Mouse (Mus musculus) layer of hippocampus, adult 2 months (tissue): Measurements from ENCODE around the gene Olfr980. TPM values are rescaled to one million over a fixed set of nuclear protein-coding genes. Genes with fewer than 3 reads are reported as not detected.
"Not testable (repeated sequence)": the region's sequence is repeated elsewhere in the genome, so short reads cannot be mapped to it uniquely, and the experiment has no call there.

Experiments
- DNase-seq, 2 experiments: peaks; one replicate each; pipeline ENCODE4 v3.0.0; 2022; ENCODE audit warnings: low spot score in 2 of 2
- H3K27ac ChIP-seq: fragments of 200-600 bp; 2 replicates; pipeline ENCODE4 v1.8.1; 2022
- H3K4me3 ChIP-seq: fragments of 200-600 bp; 2 replicates; pipeline ENCODE4 v1.8.1; 2022; ENCODE audit warnings: mild to moderate bottlenecking
- CTCF ChIP-seq: fragments of 200-600 bp; conservative IDR thresholded peaks from 2 replicates; pipeline ENCODE4 v1.8.1; 2022; ENCODE audit warnings: antibody characterized with exemption, mild to moderate bottlenecking, moderate library complexity
- long read RNA-seq, 2 experiments: library from polyadenylated mRNA; stranded (forward); transcript quantifications; one replicate each; pipeline ENCODE4 v2.0.0; 2021; ENCODE audit warnings: borderline mapping rate in 2 of 2
- total RNA-seq, 2 experiments: library from RNA; stranded (reverse); gene quantifications; 2 replicates each; pipeline ENCODE4 v1.2.3; 2021

The Olfr980 gene
- total RNA-seq = not detected
- long read RNA-seq, experiment 1 = 0 reads
- long read RNA-seq, experiment 2 = 0 reads

DNA sequence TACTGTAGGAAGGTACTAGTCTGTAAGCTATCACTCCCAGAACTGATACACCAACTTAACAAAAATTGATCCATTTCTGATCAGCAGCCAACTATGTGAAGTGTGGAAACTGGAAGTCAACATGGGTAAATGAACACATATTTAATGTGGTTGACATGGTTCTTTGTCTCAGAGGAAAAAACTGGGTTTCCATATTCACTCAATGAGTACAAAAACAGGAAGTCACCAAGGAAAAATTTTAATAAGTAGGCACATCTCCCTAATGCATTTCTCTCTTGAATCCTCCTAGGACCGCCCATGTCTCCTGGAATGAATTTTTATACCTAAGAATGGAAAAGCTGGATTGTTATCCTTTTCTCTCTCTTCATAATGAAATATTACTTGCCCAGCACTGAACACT lies at the start of gene Olfr980:
Olfr980 (minus strand) TSS at position 101 of the 400 bp plus-strand sequence.
- DNase-seq = no peak
- no peak for TF ChIP-seq CTCF
- Histone ChIP-seq H3K4me3 (no peak within 1 kb of the TSS), H3K27ac (no peak within 1 kb of the TSS)

DNA sequence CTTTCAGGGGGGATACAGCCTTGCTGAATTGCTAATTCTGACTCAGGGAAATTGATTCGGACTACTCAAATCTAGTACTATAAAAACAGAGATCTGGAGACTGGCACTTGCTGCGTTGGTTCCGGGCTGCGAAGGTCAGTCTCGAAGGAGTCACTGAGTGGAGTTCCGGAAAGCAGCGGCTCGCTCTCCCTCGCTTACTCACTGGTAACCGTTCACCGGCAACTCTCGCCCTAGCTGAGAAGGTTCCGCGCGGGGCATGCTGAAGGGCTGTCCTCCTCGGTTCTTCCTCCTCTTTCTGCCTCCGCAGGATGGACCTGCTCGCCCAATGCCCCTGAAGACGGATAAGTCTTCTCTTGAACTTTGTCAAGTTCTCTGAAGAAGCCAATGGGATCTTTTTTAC lies 40.8 kb upstream of the Olfr980 start:
- no peak for DNase-seq
- Histone ChIP-seq H3K27ac (no peak overlapping the region), H3K4me3 (no peak overlapping the region)
- no peak for TF ChIP-seq CTCF

DNA sequence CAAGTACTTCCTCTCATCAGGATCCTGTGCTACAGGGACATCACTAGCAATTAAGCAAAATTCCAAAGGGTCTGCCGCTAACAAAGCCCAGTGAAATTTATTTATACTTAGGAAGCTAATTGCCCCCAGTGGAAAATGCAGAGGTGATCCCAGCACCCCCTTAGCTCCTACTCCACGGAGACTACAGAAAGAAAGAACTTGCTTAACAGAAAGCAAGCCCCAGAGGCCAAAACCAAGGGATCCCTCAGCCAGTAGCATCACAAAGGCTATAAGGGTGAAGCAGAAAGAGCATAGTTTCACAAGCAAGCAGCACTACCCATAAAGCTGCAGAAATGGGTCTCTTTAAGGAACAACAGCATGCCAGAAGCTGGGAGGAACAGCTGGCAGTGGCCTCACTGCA lies 11.8 kb upstream of the Olfr980 start, which contains the start of gene Olfr981:
Olfr981 (plus strand) TSS at position 301 of the 400 bp plus-strand sequence.
- DNase-seq = no peak
- H3K27ac ChIP-seq = no peak within 1 kb of the TSS
- no peak within 1 kb of the TSS for H3K4me3 ChIP-seq
- TF ChIP-seq CTCF = no peak

DNA sequence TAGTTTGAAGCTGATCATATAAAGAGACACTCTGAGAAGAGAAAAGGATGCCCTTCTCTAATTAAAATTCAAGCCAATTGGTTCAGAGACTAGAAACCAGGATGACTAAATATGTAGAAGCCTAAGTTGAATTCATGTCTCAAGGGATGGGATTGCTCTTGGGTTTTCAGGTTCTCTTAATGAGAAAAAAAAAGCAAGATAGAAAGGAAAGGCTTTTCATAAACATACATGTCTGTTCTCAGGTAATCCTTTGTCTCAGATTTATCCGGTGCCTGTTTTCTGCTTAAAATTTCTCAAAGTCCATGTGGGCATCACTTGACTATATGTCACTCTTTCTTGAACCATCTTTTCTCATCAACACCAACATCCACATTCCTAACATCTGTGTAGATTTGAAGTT lies 6.0 kb downstream of the Olfr980 start, which contains the start of gene Olfr979:
Olfr979 (minus strand) TSS at position 101 of the 400 bp plus-strand sequence.
- no peak within 1 kb of the TSS for H3K27ac ChIP-seq
- no peak for TF ChIP-seq CTCF
- no peak within 1 kb of the TSS for H3K4me3 ChIP-seq
- no peak for DNase-seq

DNA sequence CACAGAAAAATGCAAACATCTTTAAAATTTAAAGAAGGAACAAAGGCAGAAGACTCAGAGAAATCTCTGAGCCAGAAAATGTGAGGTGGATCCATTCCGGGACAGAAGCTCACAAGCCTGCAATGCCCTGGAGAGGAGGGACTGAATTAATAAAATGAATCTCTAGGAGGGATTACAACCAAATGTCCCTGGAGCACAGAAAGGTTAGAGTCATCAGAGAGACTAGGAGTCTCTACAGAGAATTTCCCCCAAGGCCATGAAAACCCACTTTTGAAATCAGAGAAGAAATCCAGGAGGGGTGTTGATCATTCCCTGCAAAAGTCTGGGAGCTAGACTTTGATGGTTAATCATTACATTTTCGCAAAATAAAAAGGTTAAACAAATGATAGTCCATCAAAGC lies 17.6 kb downstream of the Olfr980 start, which contains the start of gene Olfr978:
Olfr978 (plus strand) TSS at position 301 of the 400 bp plus-strand sequence.
- H3K4me3 ChIP-seq = no peak within 1 kb of the TSS
- no peak for DNase-seq
- H3K27ac ChIP-seq = no peak within 1 kb of the TSS
- no peak for TF ChIP-seq CTCF

DNA sequence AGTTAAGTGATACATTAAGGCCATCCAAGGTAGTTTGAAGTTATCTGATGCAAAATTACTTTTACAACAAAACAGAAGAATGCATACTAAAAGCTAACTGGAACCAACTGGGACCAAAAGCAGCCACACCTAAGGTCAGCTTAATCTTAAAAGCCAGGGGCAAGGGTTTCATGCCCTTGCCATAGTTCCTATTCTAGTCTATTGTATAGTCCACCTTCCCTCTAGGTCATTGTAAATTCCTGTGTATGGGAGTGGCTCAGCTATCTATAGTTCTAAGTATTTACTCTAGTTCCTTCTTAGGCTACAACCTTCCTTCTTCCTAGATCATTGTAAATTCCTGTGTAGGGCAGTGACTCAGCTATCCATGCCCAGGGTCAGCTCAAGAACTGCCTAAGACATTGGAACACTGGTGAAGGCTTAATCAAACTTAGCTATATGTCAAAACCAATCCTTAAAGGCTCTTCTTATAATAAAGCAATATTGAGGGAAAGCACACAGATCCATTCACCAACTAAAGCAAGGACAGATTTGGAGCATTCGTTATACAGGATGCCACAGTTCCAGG lies 32.7 kb downstream of the Olfr980 start:
- H3K4me3 ChIP-seq, H3K27ac ChIP-seq, DNase-seq: not testable (repeated sequence)

DNA sequence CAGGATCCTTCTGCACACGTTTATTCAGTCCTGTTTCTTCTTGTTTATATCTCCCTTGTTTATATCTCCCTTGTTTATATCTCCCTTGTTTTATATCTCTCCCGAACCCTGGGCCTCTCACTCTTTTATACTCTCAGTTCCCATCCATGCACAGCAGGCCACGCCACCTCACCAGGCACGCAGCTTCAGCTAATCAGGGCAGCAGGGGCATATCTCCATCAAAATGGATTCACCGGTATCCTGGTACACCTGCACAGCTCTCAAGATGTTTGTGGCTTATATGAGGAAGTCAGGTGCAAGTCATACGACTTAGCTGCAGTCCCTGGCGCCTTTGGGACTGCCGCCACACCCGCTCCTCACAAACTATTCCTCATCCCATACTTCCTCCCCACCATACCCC lies 48.3 kb downstream of the Olfr980 start, which contains the start of gene Olfr976:
Olfr976 (minus strand) TSS at position 101 of the 400 bp plus-strand sequence.
- H3K4me3 ChIP-seq, DNase-seq: not testable (repeated sequence)

More for the DNA sequence above, 48.3 kb downstream of the Olfr980 start, which contains the start of gene Olfr976:
- H3K27ac ChIP-seq = not testable (repeated sequence)

Other genes with a start within 250 kb of the Olfr980 start
- not detected for gene Olfr968, start 226.3 kb downstream of the Olfr980 start, total RNA-seq
- not detected for gene Olfr969, start 218.6 kb downstream of the Olfr980 start, total RNA-seq
- not detected for gene Olfr970, start 200.7 kb downstream of the Olfr980 start, total RNA-seq
- not detected for gene Olfr971, start 172.7 kb downstream of the Olfr980 start, total RNA-seq
- not detected for gene Olfr972, start 143.2 kb downstream of the Olfr980 start, total RNA-seq
- not detected for gene Olfr229, start 102.2 kb downstream of the Olfr980 start, total RNA-seq
- not detected for gene Olfr974, start 72.1 kb downstream of the Olfr980 start, total RNA-seq
- not detected for gene Olfr975, start 57.5 kb downstream of the Olfr980 start, total RNA-seq
- not detected for gene Olfr976, start 48.4 kb downstream of the Olfr980 start, total RNA-seq
- not detected for gene Olfr978, start 17.5 kb downstream of the Olfr980 start, total RNA-seq
- not detected for gene Olfr979, start 6.1 kb downstream of the Olfr980 start, total RNA-seq
- not detected for gene Olfr981, start 11.9 kb upstream of the Olfr980 start, total RNA-seq
- not detected for gene Olfr982, start 64.2 kb upstream of the Olfr980 start, total RNA-seq
- not detected for gene Olfr983, start 84.0 kb upstream of the Olfr980 start, total RNA-seq
- not detected for gene Olfr984, start 104.6 kb upstream of the Olfr980 start, total RNA-seq
- gene Olfr985, start 120.6 kb upstream of the Olfr980 start, total RNA-seq = not detected
- not detected for gene Tmem225, start 138.5 kb upstream of the Olfr980 start, total RNA-seq
- not detected for gene Olfr986, start 171.3 kb upstream of the Olfr980 start, total RNA-seq
- gene Zfp202, start 182.7 kb upstream of the Olfr980 start, total RNA-seq = 1 to 10 TPM; 3.2 to 4.4 TPM